Mouse (Mus musculus): ENCODE measurements at regions not wholly inside any gene's neighbourhood (a gene's known extent, or its start where the extent isn't known, plus 50 kb on each side); places are given as distances from the start of the nearest gene placed in this dataset.

- in situ Hi-C loops (cut with MboI, MseI), result no loop called here
These were observed 121.0 kb upstream of the Xylt1 start for GRCm38 (mm10) chr7:117259674-117260294.

GRCm38 (mm10) chr7:117260596-117260995 is 120.2 kb upstream of the Xylt1 start:
- in situ Hi-C loops (cut with MboI, MseI), result no loop called here

- in situ Hi-C loops (cut with MboI, MseI), result no loop called here
These were observed 117.7 kb upstream of the Xylt1 start for GRCm38 (mm10) chr7:117263126-117263525.

GRCm38 (mm10) chr7:117264341-117264740 is 116.4 kb upstream of the Xylt1 start:
- in situ Hi-C loops (cut with MboI, MseI), result no loop called here

- in situ Hi-C loops (cut with MboI, MseI), result no loop called here
These were observed 112.7 kb upstream of the Xylt1 start for GRCm38 (mm10) chr7:117268096-117268495.

GRCm38 (mm10) chr7:117269263-117269897 is 111.4 kb upstream of the Xylt1 start:
- in situ Hi-C loops (cut with MboI, MseI), result no loop called here

- in situ Hi-C loops (cut with MboI, MseI), result no loop called here
These were observed 102.3 kb upstream of the Xylt1 start for GRCm38 (mm10) chr7:117278388-117278961.

- in situ Hi-C loops (cut with MboI, MseI), result no loop called here
These were observed 98.6 kb upstream of the Xylt1 start for GRCm38 (mm10) chr7:117282194-117282593.

GRCm38 (mm10) chr7:117285206-117285605 is 95.6 kb upstream of the Xylt1 start:
- in situ Hi-C loops (cut with MboI, MseI), result no loop called here

- in situ Hi-C loops (cut with MboI, MseI), result no loop called here
These were observed 94.8 kb upstream of the Xylt1 start for GRCm38 (mm10) chr7:117285985-117286384.

- in situ Hi-C loops (cut with MboI, MseI), result loop anchor here (25.0 kb wide), 1 partner anchor 584 kb away; no protein-coding TSS in a partner anchor
These were observed 77.1 kb upstream of the Xylt1 start for GRCm38 (mm10) chr7:117303705-117304104.

GRCm38 (mm10) chr7:117310586-117311200 is 70.1 kb upstream of the Xylt1 start:
- in situ Hi-C loops (cut with MboI, MseI), result loop anchor here (25.0 kb wide), 1 partner anchor 577 kb away; no protein-coding TSS in a partner anchor

GRCm38 (mm10) chr7:117311316-117311715 is 69.5 kb upstream of the Xylt1 start:
- in situ Hi-C loops (cut with MboI, MseI), result loop anchor here (25.0 kb wide), 1 partner anchor 576 kb away; no protein-coding TSS in a partner anchor

GRCm38 (mm10) chr7:117316126-117316805 is 64.5 kb upstream of the Xylt1 start:
- in situ Hi-C loops (cut with MboI, MseI), result loop anchor here (25.0 kb wide), 1 partner anchor 571 kb away; no protein-coding TSS in a partner anchor

- in situ Hi-C loops (cut with MboI, MseI), result loop anchor here (25.0 kb wide), 1 partner anchor 570 kb away; no protein-coding TSS in a partner anchor
These were observed 63.4 kb upstream of the Xylt1 start for GRCm38 (mm10) chr7:117317362-117317761.

GRCm38 (mm10) chr7:117320552-117320951 is 60.2 kb upstream of the Xylt1 start:
- in situ Hi-C loops (cut with MboI, MseI), result loop anchor here (25.0 kb wide), 1 partner anchor 567 kb away; no protein-coding TSS in a partner anchor

Measured in T-helper 2 cell (primary cell).